Mouse (Mus musculus): ENCODE measurements around the gene Sh3bp5.

GRCm38 (mm10) chr14:31383470-31384050 lies 52.3 kb downstream of the Sh3bp5 start:
- TF ChIP-seq CTCF (IDR thresholded peaks at IDR 0.05; ENCODE audit: extremely low read depth, insufficient read length, insufficient replicate concordance, low read depth, low read length) (no peak), POLR2A (IDR thresholded peaks at IDR 0.05; ENCODE audit: low read depth, low read length) (no peak)

All from small intestine, adult 2 months (tissue).